Mouse (Mus musculus): ENCODE results near the gene Gm20388. TPM values are rescaled to one million over a fixed set of nuclear protein-coding genes. Genes with fewer than 3 reads are reported as not detected.

Gene Gm20388
- polyA plus RNA-seq, 1 experiment from 2014 or later, result 3.6 TPM

- DNase-seq (ENCODE audit: low spot score), result no peak
- Histone ChIP-seq H3K4me3 (no peak overlapping the region), H3K27ac (replicated peaks) (peak overlapping the region; percentile 55), H3K27me3 (replicated peaks; ENCODE audit: low read depth, poor library complexity, severe bottlenecking) (peaks cover 59% of the 10 kb centered on the region), H3K9me3 (no peaks in the 10 kb centered on the region), H3K4me1 (peaks cover 62% of the 10 kb centered on the region), H3K36me3 (replicated peaks) (no peaks in the 10 kb centered on the region)
- 51% methylated on average over 21 of the region's 21 CpGs for WGBS
Observed at GRCm38 (mm10) chr8:121258126-121258792, 1347.6 kb downstream of the Gm20388 start.

- DNase-seq (ENCODE audit: low spot score), result no peak
Observed at GRCm38 (mm10) chr8:121262728-121263389, 1352.2 kb downstream of the Gm20388 start.

GRCm38 (mm10) chr8:121263390-121263775 is 1352.7 kb downstream of the Gm20388 start:
- Histone ChIP-seq H3K4me1 (peaks cover 61% of the 10 kb centered on the region), H3K9me3 (no peaks in the 10 kb centered on the region), H3K36me3 (replicated peaks) (no peaks in the 10 kb centered on the region), H3K4me3 (no peak overlapping the region), H3K27ac (replicated peaks) (peak overlapping the region; percentile 70; the same call in 1 of the 2 replicates), H3K27me3 (replicated peaks; ENCODE audit: low read depth, poor library complexity, severe bottlenecking) (peaks cover 10% of the 10 kb centered on the region)
- 68% methylated on average over 14 of the region's 14 CpGs for WGBS
- DNase-seq (ENCODE audit: low spot score), result peak; percentile 49

More at GRCm38 (mm10) chr8:121262728-121263389, 1352.2 kb downstream of the Gm20388 start:
- H3K4me1 ChIP-seq, result peaks cover 61% of the 10 kb centered on the region
- H3K27ac ChIP-seq (replicated peaks), result peak overlapping the region; percentile 70; the same call in 1 of the 2 replicates
- no peak overlapping the region for H3K4me3 ChIP-seq
- peaks cover 15% of the 10 kb centered on the region for H3K27me3 ChIP-seq (replicated peaks; ENCODE audit: low read depth, poor library complexity, severe bottlenecking)
- no peaks in the 10 kb centered on the region for H3K36me3 ChIP-seq (replicated peaks)
- 72% methylated on average over 21 of the region's 21 CpGs for WGBS
- no peaks in the 10 kb centered on the region for H3K9me3 ChIP-seq

GRCm38 (mm10) chr8:121264260-121264659 is 1353.6 kb downstream of the Gm20388 start:
- peak overlapping the region; percentile 70 for H3K27ac ChIP-seq (replicated peaks)
- DNase-seq (ENCODE audit: low spot score), result no peak
- peaks cover 55% of the 10 kb centered on the region for H3K4me1 ChIP-seq
- 73% methylated on average over 9 of the region's 9 CpGs for WGBS
- peaks cover 1% of the 10 kb centered on the region; the same call in 1 of the 2 replicates for H3K27me3 ChIP-seq (replicated peaks; ENCODE audit: low read depth, poor library complexity, severe bottlenecking)
- no peaks in the 10 kb centered on the region for H3K36me3 ChIP-seq (replicated peaks)
- no peaks in the 10 kb centered on the region for H3K9me3 ChIP-seq
- H3K4me3 ChIP-seq, result no peak overlapping the region

- Histone ChIP-seq H3K27me3 (replicated peaks; ENCODE audit: low read depth, poor library complexity, severe bottlenecking) (no peaks in the 10 kb centered on the region; the same call in 1 of the 2 replicates), H3K9me3 (no peaks in the 10 kb centered on the region), H3K4me1 (peaks cover 36% of the 10 kb centered on the region), H3K4me3 (no peak overlapping the region), H3K36me3 (replicated peaks) (no peaks in the 10 kb centered on the region), H3K27ac (replicated peaks) (0 out of 2 replicates have a peak overlapping the region, but pooled peaks have one; percentile 0)
- DNase-seq (ENCODE audit: low spot score), result no peak
- 76% methylated on average over 8 of the region's 8 CpGs for WGBS
Observed at GRCm38 (mm10) chr8:121271542-121271941, 1360.9 kb downstream of the Gm20388 start.

- Histone ChIP-seq H3K9me3 (no peaks in the 10 kb centered on the region), H3K4me1 (peaks cover 37% of the 10 kb centered on the region), H3K27me3 (replicated peaks; ENCODE audit: low read depth, poor library complexity, severe bottlenecking) (peaks cover 7% of the 10 kb centered on the region), H3K36me3 (replicated peaks) (no peaks in the 10 kb centered on the region), H3K4me3 (0 out of 2 replicates have a peak overlapping the region, but pooled peaks have one; percentile 30), H3K27ac (replicated peaks) (peak overlapping the region; percentile 73)
- peak; percentile 70 for DNase-seq (ENCODE audit: low spot score)
- WGBS, result 47% methylated on average over 14 of the region's 14 CpGs
Observed at GRCm38 (mm10) chr8:121273195-121273594, 1362.6 kb downstream of the Gm20388 start.

GRCm38 (mm10) chr8:121273620-121274019 is 1363.0 kb downstream of the Gm20388 start:
- Histone ChIP-seq H3K9me3 (no peaks in the 10 kb centered on the region), H3K27me3 (replicated peaks; ENCODE audit: low read depth, poor library complexity, severe bottlenecking) (peaks cover 10% of the 10 kb centered on the region), H3K27ac (replicated peaks) (peak overlapping the region; percentile 73), H3K4me1 (peaks cover 35% of the 10 kb centered on the region), H3K4me3 (no peak overlapping the region), H3K36me3 (replicated peaks) (no peaks in the 10 kb centered on the region)
- WGBS, result 86% methylated on average over 15 of the region's 15 CpGs
- no peak for DNase-seq (ENCODE audit: low spot score)

- DNase-seq (ENCODE audit: low spot score), result peak; percentile 72
- peak overlapping the region; percentile 82 for H3K27ac ChIP-seq (replicated peaks)
- H3K4me3 ChIP-seq, result no peak overlapping the region
- peaks cover 66% of the 10 kb centered on the region for H3K4me1 ChIP-seq
- 25% methylated on average over 9 of the region's 9 CpGs for WGBS
- peaks cover 32% of the 10 kb centered on the region for H3K27me3 ChIP-seq (replicated peaks; ENCODE audit: low read depth, poor library complexity, severe bottlenecking)
- H3K36me3 ChIP-seq (replicated peaks), result no peaks in the 10 kb centered on the region
- H3K9me3 ChIP-seq, result no peaks in the 10 kb centered on the region
Observed at GRCm38 (mm10) chr8:121280414-121280813, 1369.8 kb downstream of the Gm20388 start.

- H3K36me3 ChIP-seq (replicated peaks), result no peaks in the 10 kb centered on the region
- H3K4me1 ChIP-seq, result peaks cover 92% of the 10 kb centered on the region
- WGBS, result 80% methylated on average over 5 of the region's 5 CpGs
- no peak overlapping the region for H3K4me3 ChIP-seq
- no peaks in the 10 kb centered on the region for H3K9me3 ChIP-seq
- peak overlapping the region; percentile 52 for H3K27ac ChIP-seq (replicated peaks)
- no peak for DNase-seq (ENCODE audit: low spot score)
- H3K27me3 ChIP-seq (replicated peaks; ENCODE audit: low read depth, poor library complexity, severe bottlenecking), result peaks cover 66% of the 10 kb centered on the region
Observed at GRCm38 (mm10) chr8:121289346-121289745, 1378.7 kb downstream of the Gm20388 start.

- Histone ChIP-seq H3K27ac (replicated peaks) (no peak overlapping the region), H3K27me3 (replicated peaks; ENCODE audit: low read depth, poor library complexity, severe bottlenecking) (peaks cover 59% of the 10 kb centered on the region), H3K9me3 (no peaks in the 10 kb centered on the region), H3K36me3 (replicated peaks) (no peaks in the 10 kb centered on the region), H3K4me1 (peaks cover 97% of the 10 kb centered on the region), H3K4me3 (no peak overlapping the region)
- WGBS, result 86% methylated on average over 17 of the region's 17 CpGs
- DNase-seq (ENCODE audit: low spot score), result no peak
Observed at GRCm38 (mm10) chr8:121290547-121290946, 1379.9 kb downstream of the Gm20388 start.

- DNase-seq (ENCODE audit: low spot score), result no peak
- peak overlapping the region; percentile 86 for H3K27ac ChIP-seq (replicated peaks)
- H3K9me3 ChIP-seq, result no peaks in the 10 kb centered on the region
- WGBS, result 78% methylated on average over 10 of the region's 10 CpGs
- H3K36me3 ChIP-seq (replicated peaks), result no peaks in the 10 kb centered on the region
- no peak overlapping the region for H3K4me3 ChIP-seq
- H3K27me3 ChIP-seq (replicated peaks; ENCODE audit: low read depth, poor library complexity, severe bottlenecking), result peaks cover 66% of the 10 kb centered on the region
- peaks cover 97% of the 10 kb centered on the region for H3K4me1 ChIP-seq
Observed at GRCm38 (mm10) chr8:121293418-121293817, 1382.8 kb downstream of the Gm20388 start.

- Histone ChIP-seq H3K9me3 (no peaks in the 10 kb centered on the region), H3K27ac (replicated peaks) (peak overlapping the region; percentile 86), H3K27me3 (replicated peaks; ENCODE audit: low read depth, poor library complexity, severe bottlenecking) (peaks cover 66% of the 10 kb centered on the region), H3K4me1 (peaks cover 95% of the 10 kb centered on the region), H3K4me3 (peak overlapping the region; percentile 25), H3K36me3 (replicated peaks) (no peaks in the 10 kb centered on the region)
- DNase-seq (ENCODE audit: low spot score), result peak; percentile 88
- 19% methylated on average over 29 of the region's 29 CpGs for WGBS
Observed at GRCm38 (mm10) chr8:121294234-121295108, 1383.8 kb downstream of the Gm20388 start.

All from embryonic facial prominence, embryonic 10.5 days (tissue).